Mouse (Mus musculus) liver, embryonic 13.5 days (tissue): ENCODE data around the gene Pappa. TPM values are rescaled to one million over a fixed set of nuclear protein-coding genes. Genes with fewer than 3 reads are reported as not detected.

Experiments used
- ATAC-seq: fragments of 200-750 bp; cut with Nextera tagmentation; 2 replicates; pipeline ENCODE4 v1.8.0; 2017; ENCODE audit warnings: low read depth, mild to moderate bottlenecking, moderate number of reproducible peaks, moderate library complexity
- DNase-seq: peaks from one replicate; pipeline ENCODE4 v3.0.0; 2022
- H3K27ac ChIP-seq: fragments of 300-500 bp; sonication (generic); 2 replicates; pipeline ENCODE4 v1.5.1; 2015; ENCODE audit warnings: moderate library complexity, mild to moderate bottlenecking, inconsistent platforms
- H3K27me3 ChIP-seq: fragments of 300-500 bp; sonication (generic); 2 replicates; pipeline ENCODE4 v1.6.1; 2015; ENCODE audit warnings: mild to moderate bottlenecking, inconsistent platforms
- H3K36me3 ChIP-seq: fragments of 300-500 bp; sonication (generic); 2 replicates; pipeline ENCODE4 v1.6.1; 2015; ENCODE audit warnings: mild to moderate bottlenecking, inconsistent platforms
- H3K4me1 ChIP-seq: fragments of 300-500 bp; sonication (generic); replicated peaks from 2 replicates; pipeline ENCODE4 v1.6.1; 2015; ENCODE audit warnings: inconsistent platforms
- H3K4me2 ChIP-seq: fragments of 300-500 bp; sonication (generic); 2 replicates; pipeline ENCODE4 v1.6.1; 2015; ENCODE audit warnings: inconsistent platforms, mild to moderate bottlenecking, moderate library complexity
- H3K4me3 ChIP-seq: fragments of 300-500 bp; sonication (generic); replicated peaks from 2 replicates; pipeline ENCODE4 v1.5.1; 2015; ENCODE audit warnings: mild to moderate bottlenecking, inconsistent platforms
- H3K9ac ChIP-seq: fragments of 300-500 bp; sonication (generic); 2 replicates; pipeline ENCODE4 v1.6.1; 2015; ENCODE audit warnings: mild to moderate bottlenecking, inconsistent platforms
- H3K9me3 ChIP-seq: fragments of 300-500 bp; sonication (generic); replicated peaks from 2 replicates; pipeline ENCODE4 v1.6.1; 2016; ENCODE audit warnings: inconsistent platforms
- WGBS: fragments of 180-500 bp; shearing (Covaris S2); methylation state at CpG from one replicate; pipeline ENCODE4 v1.1.7; 2015; ENCODE audit not compliant: insufficient replicate concordance; 5-methylcytosine and 5-hydroxymethylcytosine counted together
- polyA plus RNA-seq: library from polyadenylated mRNA; unstranded; fragments of >200 nt; fragmentation: Nextera tagmentation; extraction: Ambion mirVana; gene quantifications from 2 replicates; pipeline ENCODE4 v1.2.1, GENCODE M21; 2015

The Pappa gene
- polyA plus RNA-seq, 1 experiment from 2014 or later, result 0.03 TPM

GRCm38 (mm10) chr4:65298212-65299181 is 174.5 kb downstream of the Pappa start:
- Histone ChIP-seq H3K4me1 (peaks cover 3% of the 10 kb centered on the region; the same call in 1 of the 2 replicates), H3K4me2 (no peak overlapping the region), H3K27me3 (no peaks in the 10 kb centered on the region), H3K36me3 (no peaks in the 10 kb centered on the region), H3K9ac (no peak overlapping the region), H3K4me3 (no peak overlapping the region), H3K9me3 (no peaks in the 10 kb centered on the region), H3K27ac (no peak overlapping the region; the same call in 1 of the 2 replicates)
- peak; percentile 74 for ATAC-seq
- no peak for DNase-seq
- WGBS, result 52% methylated on average over 9 of the region's 9 CpGs

GRCm38 (mm10) chr4:65299365-65299764 is 175.4 kb downstream of the Pappa start:
- Histone ChIP-seq H3K4me2 (no peak overlapping the region), H3K9ac (no peak overlapping the region), H3K4me1 (peaks cover 3% of the 10 kb centered on the region; the same call in 1 of the 2 replicates), H3K36me3 (no peaks in the 10 kb centered on the region), H3K9me3 (no peaks in the 10 kb centered on the region), H3K4me3 (no peak overlapping the region), H3K27me3 (no peaks in the 10 kb centered on the region), H3K27ac (no peak overlapping the region)
- ATAC-seq, result no peak
- WGBS, result 55% methylated on average over 1 of the region's 1 CpGs
- no peak for DNase-seq

GRCm38 (mm10) chr4:65300431-65300830 is 176.5 kb downstream of the Pappa start:
- Histone ChIP-seq H3K4me3 (no peak overlapping the region), H3K36me3 (no peaks in the 10 kb centered on the region), H3K9me3 (no peaks in the 10 kb centered on the region), H3K27me3 (no peaks in the 10 kb centered on the region), H3K4me2 (no peak overlapping the region), H3K27ac (no peak overlapping the region), H3K9ac (no peak overlapping the region), H3K4me1 (peaks cover 3% of the 10 kb centered on the region; the same call in 1 of the 2 replicates)
- WGBS, result 58% methylated on average over 3 of the region's 3 CpGs
- DNase-seq (no peak), ATAC-seq (no peak)

GRCm38 (mm10) chr4:65302666-65303065 is 178.7 kb downstream of the Pappa start:
- no peak overlapping the region for H3K9ac ChIP-seq
- no peak overlapping the region for H3K4me3 ChIP-seq
- H3K4me2 ChIP-seq, result no peak overlapping the region
- no peaks in the 10 kb centered on the region; the same call in 1 of the 2 replicates for H3K4me1 ChIP-seq
- H3K36me3 ChIP-seq, result no peaks in the 10 kb centered on the region
- H3K9me3 ChIP-seq, result no peaks in the 10 kb centered on the region
- DNase-seq (no peak), ATAC-seq (no peak)
- H3K27me3 ChIP-seq, result no peaks in the 10 kb centered on the region
- H3K27ac ChIP-seq, result no peak overlapping the region
- WGBS, result 62% methylated on average over 3 of the region's 3 CpGs

GRCm38 (mm10) chr4:65317877-65318525 is 194.0 kb downstream of the Pappa start:
- H3K9ac ChIP-seq, result no peak overlapping the region
- DNase-seq (no peak), ATAC-seq (no peak)
- no peak overlapping the region for H3K4me2 ChIP-seq
- H3K9me3 ChIP-seq, result no peaks in the 10 kb centered on the region
- H3K4me3 ChIP-seq, result no peak overlapping the region
- H3K27ac ChIP-seq, result no peak overlapping the region
- no peaks in the 10 kb centered on the region for H3K27me3 ChIP-seq
- 60% methylated on average over 10 of the region's 10 CpGs for WGBS
- no peaks in the 10 kb centered on the region for H3K4me1 ChIP-seq
- no peaks in the 10 kb centered on the region for H3K36me3 ChIP-seq

GRCm38 (mm10) chr4:65321340-65321739 is 197.4 kb downstream of the Pappa start:
- ATAC-seq (no peak), DNase-seq (no peak)
- no peak overlapping the region for H3K9ac ChIP-seq
- no peak overlapping the region for H3K4me3 ChIP-seq
- 45% methylated on average over 4 of the region's 4 CpGs for WGBS
- H3K4me1 ChIP-seq, result no peaks in the 10 kb centered on the region
- H3K36me3 ChIP-seq, result no peaks in the 10 kb centered on the region
- H3K4me2 ChIP-seq, result no peak overlapping the region
- no peaks in the 10 kb centered on the region for H3K9me3 ChIP-seq
- H3K27me3 ChIP-seq, result no peaks in the 10 kb centered on the region
- H3K27ac ChIP-seq, result no peak overlapping the region

- DNase-seq (no peak), ATAC-seq (no peak)
- no peak overlapping the region for H3K9ac ChIP-seq
- H3K9me3 ChIP-seq, result no peaks in the 10 kb centered on the region
- WGBS, result 58% methylated on average over 1 of the region's 1 CpGs
- no peaks in the 10 kb centered on the region for H3K27me3 ChIP-seq
- no peaks in the 10 kb centered on the region for H3K36me3 ChIP-seq
- H3K4me3 ChIP-seq, result no peak overlapping the region
- H3K4me1 ChIP-seq, result no peaks in the 10 kb centered on the region
- H3K4me2 ChIP-seq, result no peak overlapping the region
- H3K27ac ChIP-seq, result no peak overlapping the region
Observed at GRCm38 (mm10) chr4:65321959-65322358, 198.0 kb downstream of the Pappa start.

GRCm38 (mm10) chr4:65325816-65326215 is 201.8 kb downstream of the Pappa start:
- Histone ChIP-seq H3K27ac (no peak overlapping the region), H3K4me1 (no peaks in the 10 kb centered on the region), H3K27me3 (no peaks in the 10 kb centered on the region), H3K4me3 (no peak overlapping the region), H3K9me3 (no peaks in the 10 kb centered on the region), H3K9ac (no peak overlapping the region), H3K4me2 (no peak overlapping the region), H3K36me3 (no peaks in the 10 kb centered on the region)
- 59% methylated on average over 2 of the region's 2 CpGs for WGBS
- DNase-seq, result no peak
- ATAC-seq, result no peak

GRCm38 (mm10) chr4:65328486-65329308 is 204.7 kb downstream of the Pappa start:
- H3K27me3 ChIP-seq, result no peaks in the 10 kb centered on the region
- no peaks in the 10 kb centered on the region for H3K36me3 ChIP-seq
- no peaks in the 10 kb centered on the region for H3K4me1 ChIP-seq
- DNase-seq (no peak), ATAC-seq (no peak)
- H3K27ac ChIP-seq, result no peak overlapping the region
- 68% methylated on average over 9 of the region's 9 CpGs for WGBS
- no peak overlapping the region for H3K9ac ChIP-seq
- H3K4me3 ChIP-seq, result no peak overlapping the region
- no peak overlapping the region for H3K4me2 ChIP-seq
- H3K9me3 ChIP-seq, result no peaks in the 10 kb centered on the region

- Histone ChIP-seq H3K36me3 (no peaks in the 10 kb centered on the region), H3K27me3 (no peaks in the 10 kb centered on the region), H3K4me2 (no peak overlapping the region), H3K9me3 (no peaks in the 10 kb centered on the region), H3K9ac (no peak overlapping the region), H3K4me3 (no peak overlapping the region), H3K4me1 (no peaks in the 10 kb centered on the region), H3K27ac (no peak overlapping the region)
- 62% methylated on average over 1 of the region's 1 CpGs for WGBS
- ATAC-seq (no peak), DNase-seq (no peak)
Observed at GRCm38 (mm10) chr4:65333718-65334117, 209.7 kb downstream of the Pappa start.

GRCm38 (mm10) chr4:65341766-65342165 is 217.8 kb downstream of the Pappa start:
- no peaks in the 10 kb centered on the region for H3K27me3 ChIP-seq
- DNase-seq, result no peak
- H3K9ac ChIP-seq, result no peak overlapping the region
- H3K4me2 ChIP-seq, result no peak overlapping the region
- no peaks in the 10 kb centered on the region for H3K9me3 ChIP-seq
- H3K4me1 ChIP-seq, result no peaks in the 10 kb centered on the region
- H3K27ac ChIP-seq, result no peak overlapping the region
- 53% methylated on average over 3 of the region's 3 CpGs for WGBS
- no peak overlapping the region for H3K4me3 ChIP-seq
- no peak for ATAC-seq
- H3K36me3 ChIP-seq, result no peaks in the 10 kb centered on the region
